Mouse (Mus musculus) forebrain, embryonic 16.5 days (tissue): Measurements from ENCODE around the gene Myh10. TPM values are rescaled to one million over a fixed set of nuclear protein-coding genes. Genes with fewer than 3 reads are reported as not detected.

Source experiments
- ATAC-seq: fragments of 200-750 bp; cut with Nextera tagmentation; 2 replicates; pipeline ENCODE4 v1.8.0; 2017; ENCODE audit warnings: mild to moderate bottlenecking, moderate library complexity
- H3K27ac ChIP-seq: fragments of 300-500 bp; sonication (generic); 2 replicates; pipeline ENCODE4 v1.5.1; 2014; ENCODE audit warnings: low read length, control low read depth
- H3K27me3 ChIP-seq: fragments of 300-500 bp; sonication (generic); replicated peaks from 2 replicates; pipeline ENCODE4 v1.6.1; 2014; ENCODE audit warnings: low read length; ENCODE audit not compliant: control insufficient read depth, insufficient read depth
- H3K36me3 ChIP-seq: fragments of 300-500 bp; sonication (generic); 2 replicates; pipeline ENCODE4 v1.6.1; 2014; ENCODE audit not compliant: control insufficient read depth, insufficient read depth
- H3K4me1 ChIP-seq: fragments of 300-500 bp; sonication (generic); replicated peaks from 2 replicates; pipeline ENCODE4 v1.6.1; 2014; ENCODE audit warnings: low read length; ENCODE audit not compliant: control insufficient read depth, insufficient read depth
- H3K4me2 ChIP-seq: fragments of 300-500 bp; sonication (generic); 2 replicates; pipeline ENCODE4 v1.6.1; 2014; ENCODE audit warnings: mild to moderate bottlenecking, low read length, control low read depth
- H3K4me3 ChIP-seq: fragments of 300-500 bp; sonication (generic); replicated peaks from 2 replicates; pipeline ENCODE4 v1.5.1; 2014; ENCODE audit warnings: mild to moderate bottlenecking, low read length, control low read depth
- H3K9ac ChIP-seq: fragments of 300-500 bp; sonication (generic); replicated peaks from 2 replicates; pipeline ENCODE4 v1.6.1; 2014; ENCODE audit warnings: low read depth, low read length, control low read depth
- H3K9me3 ChIP-seq: fragments of 300-500 bp; sonication (generic); 2 replicates; pipeline ENCODE4 v1.6.1; 2016; ENCODE audit warnings: low read length; ENCODE audit not compliant: control insufficient read depth
- WGBS: fragments of 180-500 bp; shearing (Covaris S2); extraction: QIAGEN DNeasy Blood & Tissue Kit; methylation state at CpG from one replicate; pipeline ENCODE4 v1.1.7; 2014; 5-methylcytosine and 5-hydroxymethylcytosine counted together
- polyA plus RNA-seq: library from polyadenylated mRNA; unstranded; fragments of >200 nt; fragmentation: Nextera tagmentation; extraction: Ambion mirVana; gene quantifications from 2 replicates; pipeline ENCODE4 v1.2.1, GENCODE M21; 2015

The Myh10 gene
- polyA plus RNA-seq, 1 experiment from 2014 or later: 136 TPM

DNA sequence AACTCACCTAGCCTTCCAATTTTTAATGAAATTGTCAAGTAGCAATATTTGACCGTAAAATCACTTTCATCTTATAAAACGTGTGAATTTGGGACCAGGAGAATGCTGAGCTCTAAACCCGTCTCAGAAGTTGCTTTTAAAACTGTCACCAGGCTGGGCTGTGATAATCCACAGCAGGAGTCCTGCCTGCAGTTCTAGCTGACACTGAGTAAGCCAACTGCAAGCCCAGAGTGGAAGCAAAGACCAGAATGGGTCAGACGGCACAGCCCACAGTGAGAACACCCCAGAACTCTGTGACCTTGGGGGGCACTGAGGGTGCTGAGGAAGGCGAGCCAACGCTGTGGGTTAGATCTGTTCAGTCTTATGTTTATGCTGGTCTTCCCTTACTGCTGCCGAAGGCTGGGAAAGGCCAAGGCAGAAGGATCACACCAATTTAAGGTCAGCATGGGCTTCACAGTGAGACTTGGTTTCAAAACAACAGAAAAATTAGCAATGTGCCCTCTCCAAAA is 84.8 kb downstream of the Myh10 start:
- H3K4me1 ChIP-seq: no peaks in the 10 kb centered on the region
- WGBS: 87% methylated on average over 7 of the region's 7 CpGs
- H3K9ac ChIP-seq: no peak overlapping the region
- H3K9me3 ChIP-seq: no peaks in the 10 kb centered on the region
- H3K4me3 ChIP-seq: no peak overlapping the region
- no peak overlapping the region for H3K4me2 ChIP-seq
- peaks cover 23% of the 10 kb centered on the region for H3K36me3 ChIP-seq
- ATAC-seq: no peak
- H3K27ac ChIP-seq: no peak overlapping the region
- no peaks in the 10 kb centered on the region for H3K27me3 ChIP-seq

DNA sequence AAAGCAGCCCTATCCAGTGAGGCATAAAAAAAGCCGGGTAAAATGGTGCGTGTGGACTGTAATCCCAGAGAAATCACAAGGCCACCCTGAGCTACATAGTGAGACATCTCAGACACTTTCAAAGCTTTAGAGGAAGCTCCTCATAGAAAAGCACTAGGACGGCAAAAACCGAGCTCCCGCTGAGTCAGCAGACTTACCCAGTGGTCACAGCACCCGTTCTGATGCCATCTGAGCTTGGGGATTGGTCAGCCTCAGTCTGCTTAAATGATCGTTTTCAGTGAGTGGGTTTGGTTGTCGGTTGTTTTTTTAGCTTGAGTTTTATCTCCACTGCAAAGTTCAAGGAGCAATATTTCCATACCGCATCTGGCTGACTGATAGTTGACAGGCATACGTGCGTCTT is 86.6 kb downstream of the Myh10 start:
- H3K36me3 ChIP-seq: peaks cover 19% of the 10 kb centered on the region
- no peaks in the 10 kb centered on the region for H3K4me1 ChIP-seq
- H3K9ac ChIP-seq: no peak overlapping the region
- no peak overlapping the region for H3K4me3 ChIP-seq
- no peak overlapping the region for H3K27ac ChIP-seq
- H3K27me3 ChIP-seq: no peaks in the 10 kb centered on the region
- H3K4me2 ChIP-seq: no peak overlapping the region
- no peaks in the 10 kb centered on the region for H3K9me3 ChIP-seq
- 88% methylated on average over 11 of the region's 11 CpGs for WGBS
- no peak for ATAC-seq

DNA sequence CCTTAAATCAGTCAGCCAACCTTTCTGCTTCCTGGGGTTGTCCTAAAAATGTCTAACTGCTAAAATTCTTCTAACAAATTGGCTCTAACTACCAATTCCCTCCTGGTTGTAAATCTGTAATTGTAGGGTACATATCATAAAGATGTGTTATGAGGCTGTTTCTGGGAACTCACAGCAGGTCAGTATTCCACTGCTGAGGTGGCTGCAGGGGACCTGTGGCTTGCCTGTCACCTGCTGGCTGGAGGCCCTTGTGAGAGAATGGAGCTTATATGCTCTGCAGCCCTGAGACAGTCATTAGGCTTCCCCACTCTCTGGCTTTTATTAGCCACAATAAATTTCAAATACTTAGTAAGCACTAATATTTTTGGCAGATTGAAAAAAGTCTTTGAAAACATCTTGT is 87.5 kb downstream of the Myh10 start:
- Histone ChIP-seq H3K9me3 (no peaks in the 10 kb centered on the region), H3K36me3 (peaks cover 24% of the 10 kb centered on the region), H3K9ac (no peak overlapping the region), H3K27ac (no peak overlapping the region), H3K27me3 (no peaks in the 10 kb centered on the region), H3K4me3 (no peak overlapping the region), H3K4me1 (no peaks in the 10 kb centered on the region), H3K4me2 (no peak overlapping the region)
- ATAC-seq: no peak

DNA sequence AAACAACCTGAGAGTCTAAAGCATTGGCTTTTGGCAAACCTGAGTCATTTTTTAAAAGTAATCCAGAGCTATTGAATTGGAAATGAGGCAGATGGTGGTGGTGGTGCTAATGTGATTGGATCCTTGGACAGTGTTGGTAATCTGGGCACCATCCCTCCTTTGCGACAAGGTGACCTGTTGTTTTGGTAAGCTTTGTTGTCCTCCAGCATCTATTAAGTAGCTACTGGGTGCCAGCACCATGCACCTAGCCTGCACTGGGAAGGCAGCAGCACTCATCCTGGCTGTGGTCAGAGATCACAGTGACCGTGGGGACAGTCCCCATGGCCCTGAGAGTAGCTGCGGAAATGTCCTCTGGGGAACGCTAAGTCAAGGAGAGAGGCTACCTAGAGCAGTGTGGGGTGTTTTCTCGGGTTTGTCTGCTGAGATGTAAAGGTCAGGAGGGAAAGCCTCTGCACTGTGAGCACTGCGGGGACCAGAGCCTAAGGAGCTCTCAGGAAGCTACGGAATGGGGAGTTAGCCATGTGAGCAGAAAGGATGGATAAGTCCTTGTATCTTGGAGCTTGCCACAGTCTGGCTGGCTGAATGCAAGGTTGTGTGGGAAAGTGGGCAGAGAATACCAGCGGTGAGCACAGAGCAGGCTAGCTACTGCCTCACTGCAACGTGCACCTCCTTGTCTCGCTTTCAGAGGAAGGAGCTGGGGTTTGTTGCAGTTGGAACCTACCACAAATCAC is 88.5 kb downstream of the Myh10 start:
- no peaks in the 10 kb centered on the region for H3K4me1 ChIP-seq
- WGBS: 89% methylated on average over 10 of the region's 10 CpGs
- H3K27ac ChIP-seq: no peak overlapping the region
- ATAC-seq: no peak
- H3K36me3 ChIP-seq: peaks cover 28% of the 10 kb centered on the region
- no peaks in the 10 kb centered on the region for H3K9me3 ChIP-seq
- no peaks in the 10 kb centered on the region for H3K27me3 ChIP-seq
- H3K4me2 ChIP-seq: no peak overlapping the region
- no peak overlapping the region for H3K4me3 ChIP-seq
- no peak overlapping the region for H3K9ac ChIP-seq

DNA sequence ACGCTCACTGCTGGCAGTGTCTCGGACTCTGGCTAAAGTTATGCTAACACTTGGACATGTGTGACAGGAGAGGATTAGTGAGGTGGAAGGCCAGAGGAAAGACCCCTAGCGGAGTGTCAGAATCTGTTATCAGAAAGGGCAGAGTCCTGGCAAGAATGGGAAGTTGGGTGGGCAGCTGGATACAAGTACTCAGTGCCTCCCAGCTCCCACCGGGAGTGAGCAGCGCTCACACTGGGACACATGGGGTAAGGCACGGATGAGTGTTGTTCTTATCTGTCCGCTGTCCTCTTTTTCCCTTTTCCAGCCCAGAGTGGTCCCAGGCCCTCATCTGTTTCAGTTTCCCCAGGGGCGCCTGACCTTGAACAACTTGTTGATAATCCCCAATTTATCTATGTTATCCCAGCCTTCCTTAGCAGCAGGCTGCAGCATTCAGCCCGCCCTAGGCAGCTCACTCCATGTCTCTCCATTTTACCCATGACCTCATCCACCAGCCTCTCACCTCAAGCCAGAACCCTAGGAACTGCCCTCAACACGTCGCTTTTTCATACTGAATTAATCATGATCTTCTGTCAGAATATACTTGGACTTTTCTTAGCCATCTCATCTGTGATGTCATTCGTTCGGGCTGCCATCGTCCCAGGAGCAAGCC is 89.2 kb downstream of the Myh10 start:
- H3K27me3 ChIP-seq: no peaks in the 10 kb centered on the region
- H3K4me3 ChIP-seq: no peak overlapping the region
- H3K36me3 ChIP-seq: peaks cover 35% of the 10 kb centered on the region
- H3K27ac ChIP-seq: no peak overlapping the region
- ATAC-seq: no peak
- H3K4me1 ChIP-seq: no peaks in the 10 kb centered on the region
- no peak overlapping the region for H3K9ac ChIP-seq
- H3K9me3 ChIP-seq: no peaks in the 10 kb centered on the region
- no peak overlapping the region for H3K4me2 ChIP-seq
- 89% methylated on average over 14 of the region's 14 CpGs for WGBS

DNA sequence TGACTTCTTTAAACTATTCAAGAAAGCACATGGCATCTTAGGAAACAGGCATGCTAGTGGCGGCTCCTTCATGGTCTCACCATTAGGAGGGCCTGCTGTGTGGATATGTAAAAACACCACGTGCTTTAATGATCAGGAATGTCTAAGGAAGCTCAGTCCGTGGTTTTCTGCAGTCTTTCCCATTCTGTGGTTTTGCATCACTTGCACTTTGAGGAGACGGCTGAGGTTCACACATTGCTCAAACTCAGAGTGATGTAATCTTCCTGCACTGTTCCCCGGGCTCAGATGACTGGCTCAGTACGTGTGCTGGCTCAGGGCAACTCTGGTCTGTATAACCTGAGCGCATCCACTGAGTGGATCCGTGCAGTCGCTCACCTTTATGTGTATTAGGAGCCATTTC is 91.0 kb downstream of the Myh10 start:
- Histone ChIP-seq H3K4me3 (no peak overlapping the region), H3K27me3 (no peaks in the 10 kb centered on the region), H3K9me3 (no peaks in the 10 kb centered on the region), H3K36me3 (peaks cover 47% of the 10 kb centered on the region), H3K27ac (no peak overlapping the region), H3K4me2 (no peak overlapping the region), H3K4me1 (no peaks in the 10 kb centered on the region), H3K9ac (no peak overlapping the region)
- ATAC-seq: no peak
- 90% methylated on average over 9 of the region's 9 CpGs for WGBS

DNA sequence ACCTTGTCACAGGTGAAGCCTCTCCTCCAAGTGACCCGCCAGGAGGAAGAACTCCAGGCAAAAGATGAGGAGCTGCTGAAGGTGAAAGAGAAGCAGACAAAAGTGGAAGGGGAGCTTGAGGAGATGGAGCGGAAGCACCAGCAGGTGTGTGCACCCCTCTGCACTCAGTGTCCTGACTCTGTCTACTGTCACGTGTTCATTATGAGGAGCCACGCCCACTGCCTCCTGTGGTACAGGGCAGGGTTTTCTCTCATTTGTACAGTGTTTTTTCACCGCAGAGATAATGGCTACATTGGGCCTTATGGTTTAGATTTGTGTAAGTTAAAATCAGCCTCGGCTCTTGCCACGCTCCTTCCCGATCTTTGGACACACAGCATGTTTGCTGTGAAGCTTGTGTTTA is 94.5 kb downstream of the Myh10 start:
- no peak overlapping the region for H3K27ac ChIP-seq
- H3K4me2 ChIP-seq: no peak overlapping the region
- H3K27me3 ChIP-seq: no peaks in the 10 kb centered on the region
- no peaks in the 10 kb centered on the region for H3K4me1 ChIP-seq
- no peak overlapping the region for H3K9ac ChIP-seq
- no peak for ATAC-seq
- 85% methylated on average over 8 of the region's 8 CpGs for WGBS
- H3K9me3 ChIP-seq: no peaks in the 10 kb centered on the region
- H3K4me3 ChIP-seq: no peak overlapping the region
- H3K36me3 ChIP-seq: peaks cover 65% of the 10 kb centered on the region

DNA sequence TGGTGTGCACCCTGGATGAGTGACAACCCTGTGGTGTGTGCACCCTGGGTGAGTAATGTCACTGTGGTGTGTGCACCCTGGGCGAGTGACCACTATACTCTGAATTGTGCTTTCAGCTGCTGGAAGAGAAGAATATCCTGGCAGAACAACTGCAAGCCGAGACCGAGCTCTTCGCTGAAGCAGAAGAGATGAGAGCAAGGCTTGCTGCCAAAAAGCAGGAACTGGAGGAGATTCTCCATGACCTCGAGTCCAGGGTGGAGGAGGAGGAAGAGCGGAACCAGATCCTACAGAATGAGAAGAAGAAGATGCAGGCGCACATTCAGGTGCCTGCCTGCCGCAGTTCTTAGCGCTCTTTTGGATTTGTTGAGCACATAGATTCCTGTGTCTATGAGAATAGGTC is 95.9 kb downstream of the Myh10 start:
- WGBS: 80% methylated on average over 9 of the region's 9 CpGs
- no peaks in the 10 kb centered on the region for H3K27me3 ChIP-seq

DNA sequence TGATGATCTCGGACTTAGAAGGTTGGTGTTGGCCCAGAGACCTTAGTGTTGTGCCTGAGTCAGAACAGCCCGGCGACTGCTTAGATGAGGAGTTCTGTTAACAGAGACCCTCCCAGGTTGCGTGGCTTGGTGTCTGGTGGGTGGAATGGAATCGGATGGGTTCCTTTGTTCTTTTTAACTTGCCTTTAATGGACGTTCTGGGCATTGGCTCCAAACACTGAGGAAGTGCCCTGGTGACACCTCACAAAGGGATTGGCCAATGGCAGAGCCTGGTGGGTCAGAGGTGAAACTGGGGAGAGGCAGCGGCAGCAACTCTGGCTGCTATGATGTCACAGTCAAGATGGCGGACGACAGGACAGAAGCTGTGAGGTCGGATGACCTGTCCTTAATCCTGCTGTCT is 99.4 kb downstream of the Myh10 start:
- H3K4me2 ChIP-seq: no peak overlapping the region
- no peak overlapping the region for H3K4me3 ChIP-seq
- H3K27me3 ChIP-seq: no peaks in the 10 kb centered on the region
- ATAC-seq: no peak
- no peak overlapping the region for H3K27ac ChIP-seq
- 93% methylated on average over 10 of the region's 10 CpGs for WGBS
- H3K9me3 ChIP-seq: no peaks in the 10 kb centered on the region
- no peak overlapping the region for H3K9ac ChIP-seq
- H3K36me3 ChIP-seq: peaks cover 73% of the 10 kb centered on the region
- H3K4me1 ChIP-seq: no peaks in the 10 kb centered on the region

More for the DNA sequence above, 95.9 kb downstream of the Myh10 start:
- no peak overlapping the region for H3K27ac ChIP-seq
- H3K9me3 ChIP-seq: no peaks in the 10 kb centered on the region
- no peaks in the 10 kb centered on the region for H3K4me1 ChIP-seq
- no peak overlapping the region for H3K4me3 ChIP-seq
- no peak overlapping the region for H3K9ac ChIP-seq
- peaks cover 71% of the 10 kb centered on the region for H3K36me3 ChIP-seq
- ATAC-seq: no peak
- H3K4me2 ChIP-seq: no peak overlapping the region
